Mouse (Mus musculus): Measurements from ENCODE around the gene Pfkl. TPM values are rescaled to one million over a fixed set of nuclear protein-coding genes. Genes with fewer than 3 reads are reported as not detected.
"Not testable (repeated sequence)": the region's sequence is repeated elsewhere in the genome, so short reads cannot be mapped to it uniquely, and the experiment has no call there.

Pfkl gene
- polyA plus RNA-seq, 1 experiment from 2014 or later, result 168 TPM

- 92% methylated on average over 18 of the region's 18 CpGs for WGBS
- no peak for ATAC-seq (ENCODE audit: insufficient number of reproducible peaks, insufficient read depth, low FRiP score, low read depth)
- no peak overlapping the region for H3K4me2 ChIP-seq (ENCODE audit: low read length)
- H3K4me1 ChIP-seq (ENCODE audit: control insufficient read depth in 2 of 2, insufficient read depth in 2 of 2, low read length in 2 of 2), result peaks cover 11 to 20% of the 10 kb centered on the region in 2 experiments
- H3K9me3 ChIP-seq (ENCODE audit: control insufficient read depth, low read length), result no peaks in the 10 kb centered on the region
- H3K27me3 ChIP-seq (ENCODE audit: control insufficient read depth, insufficient read depth, low read length), result no peaks in the 10 kb centered on the region
- H3K27ac ChIP-seq (replicated peaks in 1 of 2; ENCODE audit: control insufficient read depth in 1 of 2, insufficient read depth in 1 of 2, low read depth in 2 of 2, low read length in 2 of 2), result no peak overlapping the region
- H3K36me3 ChIP-seq (ENCODE audit: control insufficient read depth, insufficient read depth, low read length), result no peaks in the 10 kb centered on the region
- H3K4me3 ChIP-seq (ENCODE audit: control insufficient read depth in 1 of 2, insufficient read depth in 1 of 2, low read depth in 1 of 2, low read length in 2 of 2), result no peak overlapping the region
- no peak overlapping the region for H3K9ac ChIP-seq (ENCODE audit: low read length)
Observed at GRCm38 (mm10) chr10:78012661-78013495, 3.0 kb upstream of the Pfkl start.

- H3K9ac ChIP-seq (ENCODE audit: low read length); ATAC-seq (ENCODE audit: insufficient number of reproducible peaks, insufficient read depth, low FRiP score, low read depth); H3K9me3 ChIP-seq (ENCODE audit: control insufficient read depth, low read length); H3K36me3 ChIP-seq (ENCODE audit: control insufficient read depth, insufficient read depth, low read length); H3K27me3 ChIP-seq (ENCODE audit: control insufficient read depth, insufficient read depth, low read length); H3K4me3 ChIP-seq (ENCODE audit: control insufficient read depth in 1 of 2, insufficient read depth in 1 of 2, low read depth in 1 of 2, low read length in 2 of 2); H3K27ac ChIP-seq (replicated peaks in 1 of 2; ENCODE audit: control insufficient read depth in 1 of 2, insufficient read depth in 1 of 2, low read depth in 2 of 2, low read length in 2 of 2); H3K4me2 ChIP-seq (ENCODE audit: low read length): not testable (repeated sequence)
- H3K4me1 ChIP-seq (ENCODE audit: control insufficient read depth in 2 of 2, insufficient read depth in 2 of 2, low read length in 2 of 2), result peaks cover 23 to 38% of the 10 kb centered on the region in 2 experiments
- WGBS, result 93% methylated on average over 5 of the region's 5 CpGs
Observed at GRCm38 (mm10) chr10:78011116-78011515, 1.2 kb upstream of the Pfkl start.

- Histone ChIP-seq H3K27ac (replicated peaks in 1 of 2; ENCODE audit: control insufficient read depth in 1 of 2, insufficient read depth in 1 of 2, low read depth in 2 of 2, low read length in 2 of 2) (no peak overlapping the region), H3K4me2 (ENCODE audit: low read length) (peak overlapping the region; percentile 96), H3K9me3 (ENCODE audit: control insufficient read depth, low read length) (no peaks in the 10 kb centered on the region), H3K27me3 (ENCODE audit: control insufficient read depth, insufficient read depth, low read length) (no peaks in the 10 kb centered on the region), H3K36me3 (ENCODE audit: control insufficient read depth, insufficient read depth, low read length) (peaks cover 3% of the 10 kb centered on the region), H3K4me3 (ENCODE audit: control insufficient read depth in 1 of 2, insufficient read depth in 1 of 2, low read depth in 1 of 2, low read length in 2 of 2) (peak overlapping the region; percentile 24 to 88; a peak in 3 of 4 replicates), H3K4me1 (ENCODE audit: control insufficient read depth in 2 of 2, insufficient read depth in 2 of 2, low read length in 2 of 2) (peaks cover 23 to 40% of the 10 kb centered on the region in 2 experiments), H3K9ac (ENCODE audit: low read length) (peak overlapping the region; percentile 65)
- 13% methylated on average over 10 of the region's 10 CpGs for WGBS
- ATAC-seq (ENCODE audit: insufficient number of reproducible peaks, insufficient read depth, low FRiP score, low read depth), result no peak
Observed at GRCm38 (mm10) chr10:78010335-78010734, 452 bp upstream of the Pfkl start.

GRCm38 (mm10) chr10:78009184-78009944, 519 bp downstream of the Pfkl start:
- peaks cover 12% of the 10 kb centered on the region for H3K36me3 ChIP-seq (ENCODE audit: control insufficient read depth, insufficient read depth, low read length)
- no peaks in the 10 kb centered on the region for H3K9me3 ChIP-seq (ENCODE audit: control insufficient read depth, low read length)
- WGBS, result under 1% methylated on average over 58 of the region's 59 CpGs
- H3K4me1 ChIP-seq (ENCODE audit: control insufficient read depth in 2 of 2, insufficient read depth in 2 of 2, low read length in 2 of 2), result peaks cover 23 to 36% of the 10 kb centered on the region in 2 experiments
- H3K27me3 ChIP-seq (ENCODE audit: control insufficient read depth, insufficient read depth, low read length), result no peaks in the 10 kb centered on the region
- H3K9ac ChIP-seq (ENCODE audit: low read length), result peak overlapping the region; percentile 98
- peak overlapping the region; percentile 72 to 88 for H3K4me3 ChIP-seq (ENCODE audit: control insufficient read depth in 1 of 2, insufficient read depth in 1 of 2, low read depth in 1 of 2, low read length in 2 of 2)
- H3K27ac ChIP-seq (replicated peaks in 1 of 2; ENCODE audit: control insufficient read depth in 1 of 2, insufficient read depth in 1 of 2, low read depth in 2 of 2, low read length in 2 of 2), result peak overlapping the region; percentile 98 to 100
- peak; percentile 94 for ATAC-seq (ENCODE audit: insufficient number of reproducible peaks, insufficient read depth, low FRiP score, low read depth)
- H3K4me2 ChIP-seq (ENCODE audit: low read length), result peak overlapping the region; percentile 96

- Histone ChIP-seq H3K36me3 (ENCODE audit: control insufficient read depth, insufficient read depth, low read length) (peaks cover 22% of the 10 kb centered on the region), H3K4me1 (ENCODE audit: control insufficient read depth in 2 of 2, insufficient read depth in 2 of 2, low read length in 2 of 2) (peaks cover 23 to 36% of the 10 kb centered on the region in 2 experiments), H3K4me3 (ENCODE audit: control insufficient read depth in 1 of 2, insufficient read depth in 1 of 2, low read depth in 1 of 2, low read length in 2 of 2) (peak overlapping the region; percentile 72 to 88), H3K27me3 (ENCODE audit: control insufficient read depth, insufficient read depth, low read length) (no peaks in the 10 kb centered on the region), H3K27ac (replicated peaks in 1 of 2; ENCODE audit: control insufficient read depth in 1 of 2, insufficient read depth in 1 of 2, low read depth in 2 of 2, low read length in 2 of 2) (peak overlapping the region in 1 of 2 experiments; percentile 100; a peak in 1 of 4 replicates), H3K4me2 (ENCODE audit: low read length) (peak overlapping the region; percentile 96), H3K9me3 (ENCODE audit: control insufficient read depth, low read length) (no peaks in the 10 kb centered on the region), H3K9ac (ENCODE audit: low read length) (peak overlapping the region; percentile 98)
- WGBS, result 67% methylated on average over 3 of the region's 3 CpGs
- ATAC-seq (ENCODE audit: insufficient number of reproducible peaks, insufficient read depth, low FRiP score, low read depth), result no peak
Observed at GRCm38 (mm10) chr10:78008169-78008568, 1.7 kb downstream of the Pfkl start.

- peaks cover 23 to 36% of the 10 kb centered on the region in 2 experiments for H3K4me1 ChIP-seq (ENCODE audit: control insufficient read depth in 2 of 2, insufficient read depth in 2 of 2, low read length in 2 of 2)
- H3K4me3 ChIP-seq (ENCODE audit: control insufficient read depth in 1 of 2, insufficient read depth in 1 of 2, low read depth in 1 of 2, low read length in 2 of 2), result peak overlapping the region in 1 of 2 experiments; percentile 88; a peak in 1 of 4 replicates
- 37% methylated on average over 7 of the region's 7 CpGs for WGBS
- peaks cover 31% of the 10 kb centered on the region for H3K36me3 ChIP-seq (ENCODE audit: control insufficient read depth, insufficient read depth, low read length)
- no peak for ATAC-seq (ENCODE audit: insufficient number of reproducible peaks, insufficient read depth, low FRiP score, low read depth)
- H3K9me3 ChIP-seq (ENCODE audit: control insufficient read depth, low read length), result no peaks in the 10 kb centered on the region
- H3K27me3 ChIP-seq (ENCODE audit: control insufficient read depth, insufficient read depth, low read length), result no peaks in the 10 kb centered on the region
- peak overlapping the region; percentile 4 to 100; a peak in 1 of 4 replicates for H3K27ac ChIP-seq (replicated peaks in 1 of 2; ENCODE audit: control insufficient read depth in 1 of 2, insufficient read depth in 1 of 2, low read depth in 2 of 2, low read length in 2 of 2)
- H3K4me2 ChIP-seq (ENCODE audit: low read length), result peak overlapping the region; percentile 96
- peak overlapping the region; percentile 14; the same call in 1 of the 2 replicates for H3K9ac ChIP-seq (ENCODE audit: low read length)
Observed at GRCm38 (mm10) chr10:78007203-78007602, 2.7 kb downstream of the Pfkl start.

DNA sequence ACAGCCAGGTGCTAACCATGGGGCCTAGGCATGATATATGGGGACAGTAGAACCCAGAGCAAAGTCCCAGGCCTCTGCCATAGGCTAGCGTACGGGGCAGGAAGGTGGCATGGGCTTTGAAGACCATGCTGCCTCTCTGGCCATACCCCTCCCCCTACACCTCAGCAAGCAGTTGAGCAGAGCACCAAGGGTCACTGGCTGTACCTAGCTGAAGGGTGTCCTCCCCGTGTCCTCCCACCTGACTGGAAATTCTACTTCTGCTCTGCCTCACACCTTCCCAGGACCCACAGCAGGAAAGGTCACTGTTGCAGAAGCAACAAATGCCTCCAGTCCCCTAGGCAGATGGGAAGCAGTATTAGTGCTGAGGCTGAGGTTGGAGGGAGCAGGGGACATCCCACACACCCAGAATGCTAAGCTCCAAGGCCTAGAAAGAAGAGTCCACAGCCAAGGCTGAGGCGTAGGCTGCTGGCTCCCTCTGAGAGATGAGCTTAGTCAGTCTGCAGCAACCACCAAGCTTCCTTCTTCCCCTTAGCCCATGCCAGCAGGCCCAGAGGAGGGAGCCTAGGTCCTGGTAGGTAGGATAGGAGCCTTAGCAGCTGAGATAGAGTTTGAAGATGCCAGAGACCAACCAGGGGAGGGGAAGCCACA, 4.0 kb downstream of the Pfkl start:
- no peak overlapping the region for H3K27ac ChIP-seq (replicated peaks in 1 of 2; ENCODE audit: control insufficient read depth in 1 of 2, insufficient read depth in 1 of 2, low read depth in 2 of 2, low read length in 2 of 2)
- peaks cover 44% of the 10 kb centered on the region for H3K36me3 ChIP-seq (ENCODE audit: control insufficient read depth, insufficient read depth, low read length)
- no peak overlapping the region for H3K4me2 ChIP-seq (ENCODE audit: low read length)
- WGBS, result 86% methylated on average over 4 of the region's 4 CpGs
- H3K9me3 ChIP-seq (ENCODE audit: control insufficient read depth, low read length), result no peaks in the 10 kb centered on the region
- no peak for ATAC-seq (ENCODE audit: insufficient number of reproducible peaks, insufficient read depth, low FRiP score, low read depth)
- H3K4me3 ChIP-seq (ENCODE audit: control insufficient read depth in 1 of 2, insufficient read depth in 1 of 2, low read depth in 1 of 2, low read length in 2 of 2), result no peak overlapping the region
- H3K9ac ChIP-seq (ENCODE audit: low read length), result 0 out of 2 replicates have a peak overlapping the region, but pooled peaks have one; percentile 14
- no peaks in the 10 kb centered on the region for H3K27me3 ChIP-seq (ENCODE audit: control insufficient read depth, insufficient read depth, low read length)
- H3K4me1 ChIP-seq (ENCODE audit: control insufficient read depth in 2 of 2, insufficient read depth in 2 of 2, low read length in 2 of 2), result peaks cover 23 to 36% of the 10 kb centered on the region in 2 experiments

All from heart, embryonic 14.5 days (tissue).